Mouse (Mus musculus) adrenal gland, postnatal 14 days (tissue): ENCODE data around the gene Cfap97d2. TPM values are rescaled to one million over a fixed set of nuclear protein-coding genes. Genes with fewer than 3 reads are reported as not detected.

ENCODE experiments used
- DNase-seq: peaks from one replicate; pipeline ENCODE4 v3.0.0; 2021; ENCODE audit warnings: mixed read lengths
- total RNA-seq: library from RNA; stranded (reverse); gene quantifications from 2 replicates; pipeline ENCODE4 v1.2.3, GENCODE M21; 2021

Cfap97d2 gene
- total RNA-seq, 1 experiment from 2014 or later, result not detected

DNA sequence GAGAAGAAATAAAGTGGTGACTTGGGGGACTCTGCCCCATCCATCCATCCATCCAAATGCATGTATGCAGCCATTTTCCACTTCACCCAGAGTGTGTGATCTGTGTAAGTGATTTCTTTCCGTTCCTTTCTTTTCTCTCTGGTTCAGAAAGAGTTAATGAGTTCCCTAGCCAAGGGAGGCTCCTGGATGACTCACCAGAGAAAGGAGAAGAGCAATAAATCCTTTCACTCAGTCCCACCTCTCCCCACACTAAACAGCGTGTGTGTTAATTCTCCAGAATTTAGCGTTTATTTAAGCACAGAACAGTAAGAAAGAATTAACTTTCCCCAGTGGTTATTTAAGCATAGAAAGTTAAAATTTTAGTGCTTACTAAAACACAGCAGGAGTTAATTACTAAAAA, 41.9 kb downstream of the Cfap97d2 start:
- no peak for DNase-seq

DNA sequence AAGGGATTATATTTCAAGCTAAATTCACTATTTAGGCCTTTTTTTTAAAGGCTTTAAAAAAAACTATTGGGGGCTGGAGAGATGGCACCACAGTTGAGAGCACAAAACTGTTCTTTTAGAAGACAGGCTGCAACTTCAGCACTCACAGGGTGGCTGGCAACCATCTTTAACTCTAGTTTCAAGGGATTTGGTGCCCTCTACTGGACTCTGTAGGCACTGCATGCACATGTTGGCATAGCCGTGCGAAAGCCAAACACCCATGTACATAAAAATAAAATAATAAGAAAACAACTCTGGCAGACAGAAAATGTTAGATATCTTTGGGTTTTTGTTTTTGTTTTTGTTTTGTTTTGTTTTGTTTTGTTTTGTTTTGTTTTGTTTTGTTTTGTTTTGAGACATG, 48.0 kb downstream of the Cfap97d2 start:
- DNase-seq, result peak; percentile 90

DNA sequence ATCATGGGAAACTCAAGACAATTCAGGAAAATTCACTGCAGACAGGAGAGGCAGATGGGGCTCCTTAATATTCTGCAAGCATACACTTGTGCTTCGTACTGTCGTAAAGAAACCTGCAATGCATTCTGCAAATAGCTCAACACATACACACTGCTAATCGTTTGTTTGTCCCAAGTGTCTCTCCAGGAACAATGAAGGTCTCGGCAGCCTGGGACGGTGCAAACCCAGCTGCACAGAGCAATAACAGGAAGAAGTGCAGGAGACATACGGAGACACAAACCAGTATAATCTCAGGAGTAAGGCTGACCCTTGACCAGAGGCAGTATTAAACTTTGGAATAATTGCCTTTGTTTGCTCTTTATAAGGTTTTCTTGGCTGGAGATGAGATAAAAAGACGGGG, 50.8 kb downstream of the Cfap97d2 start:
- DNase-seq, result no peak

DNA sequence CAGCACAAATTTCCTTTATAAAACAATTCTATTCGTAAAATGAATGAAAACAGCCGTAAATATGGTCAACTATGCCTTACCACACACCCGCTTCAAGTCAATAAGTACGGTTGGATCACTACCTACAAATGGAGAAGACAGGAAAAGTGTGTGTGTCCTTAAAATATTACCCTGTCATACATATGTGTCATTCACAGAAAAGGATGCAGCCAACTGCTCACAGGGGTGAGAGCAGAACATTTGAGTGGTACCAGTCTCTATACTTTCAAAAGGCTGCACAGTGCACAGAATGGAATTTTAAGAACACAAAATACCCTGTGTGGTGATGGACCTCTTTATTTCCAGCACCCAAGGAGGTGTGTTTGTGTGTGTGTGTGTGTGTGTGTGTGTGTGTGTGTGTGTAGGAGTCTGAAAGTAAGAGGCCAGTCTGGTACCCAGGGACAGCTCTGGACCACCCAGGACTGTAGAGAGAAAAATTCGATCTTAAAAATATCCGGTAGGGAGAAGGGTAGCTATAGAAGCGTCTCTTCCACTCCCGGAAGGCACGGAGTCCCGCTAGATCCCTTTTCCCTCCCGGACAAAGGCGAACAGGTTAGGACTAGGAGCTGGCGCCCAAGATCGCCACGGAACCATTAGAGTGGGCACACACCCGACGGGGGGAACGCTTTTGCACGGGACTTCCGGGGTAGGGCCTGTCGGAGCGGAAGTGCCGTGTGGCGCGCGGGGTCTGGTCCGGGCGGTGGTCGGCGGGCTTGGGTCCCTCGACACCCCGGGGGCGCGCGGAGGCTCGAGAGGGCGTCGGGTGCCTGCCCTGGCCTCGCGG, 51.5 kb downstream of the Cfap97d2 start, which contains the start of gene Cdc16:
Gene Cdc16, plus strand, starts transcription at position 695 of the 823 bp plus-strand sequence.
- DNase-seq, result peak; percentile 95

DNA sequence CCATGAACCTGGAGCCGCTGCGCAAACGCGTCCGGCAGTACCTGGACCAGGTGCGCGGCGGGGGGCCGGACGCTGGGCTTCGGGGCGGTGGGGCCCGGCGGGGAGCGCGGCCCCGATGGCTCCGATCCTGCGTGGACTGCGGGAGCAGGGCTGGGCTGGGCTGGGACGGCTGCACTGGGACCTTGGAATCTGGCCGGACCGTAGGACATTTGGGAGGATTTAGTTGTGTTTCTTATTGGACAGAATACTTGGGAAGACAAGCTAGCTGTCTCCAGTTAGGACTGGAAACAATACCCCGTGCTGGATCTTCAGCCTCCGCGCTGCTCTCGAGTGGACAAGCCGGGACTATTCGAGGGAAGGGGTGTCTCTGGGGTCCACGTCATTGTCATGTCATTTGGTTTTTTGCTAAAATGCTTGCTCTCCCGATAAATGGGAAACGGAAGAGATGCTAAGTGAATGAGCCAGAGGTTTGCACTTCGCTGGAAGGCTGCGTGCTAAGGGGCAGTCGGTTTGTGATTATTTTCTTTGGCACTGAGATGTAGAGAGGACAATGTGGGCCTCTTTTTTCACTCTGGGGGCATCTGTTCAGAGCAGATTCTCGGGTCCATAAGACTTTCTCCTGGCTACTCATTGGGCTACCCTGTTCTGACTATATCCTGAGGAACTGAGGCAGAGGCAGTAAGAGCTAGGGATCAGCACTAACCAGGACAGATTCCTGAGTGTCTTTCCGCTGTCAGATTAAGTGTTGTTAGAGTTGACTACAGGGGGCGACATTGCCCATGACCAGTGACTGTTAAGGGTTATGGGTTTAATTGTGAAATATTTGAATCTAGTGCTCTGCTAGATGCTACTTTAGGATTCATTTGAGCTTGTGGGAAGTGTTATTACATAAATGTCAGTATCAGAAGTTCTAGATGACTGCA, 52.4 kb downstream of the Cfap97d2 start:
- peak; percentile 68 for DNase-seq

DNA sequence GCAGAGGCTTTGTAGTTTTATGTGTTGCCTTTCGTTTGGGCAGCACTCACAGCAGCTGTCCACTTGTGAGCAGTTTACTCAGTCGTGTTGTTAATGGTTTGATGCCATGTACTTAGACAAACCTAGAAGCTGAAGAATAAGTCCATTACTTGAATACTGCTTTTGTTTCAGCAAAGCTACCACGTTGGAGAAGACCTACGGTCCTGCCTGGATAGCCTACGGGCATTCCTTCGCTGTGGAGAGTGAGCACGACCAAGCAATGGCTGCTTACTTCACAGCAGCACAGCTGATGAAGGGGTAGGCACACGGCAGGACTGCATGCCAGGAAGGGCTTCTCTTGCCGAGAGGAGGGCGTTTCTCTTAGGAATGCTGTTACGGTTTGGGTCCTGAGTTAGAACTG, 63.5 kb downstream of the Cfap97d2 start:
- DNase-seq, result no peak

DNA sequence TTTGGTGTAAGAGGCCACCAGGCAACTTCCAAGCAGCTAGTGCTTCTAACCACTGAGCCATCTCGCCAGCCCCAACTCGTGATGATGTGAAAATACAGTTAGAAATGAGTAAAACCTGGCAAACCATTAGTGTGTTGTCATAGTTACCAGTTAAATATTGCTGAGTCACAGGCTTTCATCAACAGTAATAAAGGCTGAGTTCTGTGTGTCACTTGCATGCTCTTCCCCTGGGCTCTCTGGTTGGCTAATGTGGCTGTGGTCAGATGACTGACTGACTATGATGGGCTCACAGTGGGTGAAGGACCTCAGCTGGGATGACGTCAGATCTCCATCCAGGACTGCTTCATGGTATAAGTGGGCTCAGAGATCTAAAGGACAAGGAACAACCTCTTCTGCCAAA, 74.8 kb downstream of the Cfap97d2 start:
- DNase-seq, result peak; percentile 14

DNA sequence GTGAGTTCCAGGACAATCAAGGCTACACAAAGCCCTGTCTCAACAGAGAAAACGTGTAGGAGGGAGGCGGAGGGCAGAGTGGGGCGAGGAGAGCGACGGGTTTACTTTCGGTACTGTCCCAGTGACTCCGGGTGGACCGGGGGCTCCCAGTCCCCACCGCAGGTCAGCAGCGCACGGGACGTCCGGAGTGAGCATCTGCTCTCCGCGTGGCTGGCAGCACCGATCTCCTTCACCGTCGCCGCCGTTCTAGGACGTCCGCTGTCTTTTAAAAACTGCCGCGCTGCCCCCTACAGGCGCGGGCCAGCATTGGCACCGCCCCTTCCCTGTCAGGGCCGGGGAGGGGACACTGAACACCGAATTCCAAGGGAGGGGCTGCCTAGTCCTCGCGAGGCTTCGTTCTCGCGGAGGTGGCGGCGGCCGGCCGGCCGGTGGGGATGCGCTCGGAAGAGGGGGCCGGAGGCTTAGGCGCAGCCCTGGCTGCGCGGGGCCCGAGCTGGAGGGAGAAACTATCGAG, 79.6 kb downstream of the Cfap97d2 start, which contains the start of gene Upf3a:
Gene Upf3a, plus strand, starts transcription at position 366 of the 514 bp plus-strand sequence.
- DNase-seq, result peak; percentile 97

DNA sequence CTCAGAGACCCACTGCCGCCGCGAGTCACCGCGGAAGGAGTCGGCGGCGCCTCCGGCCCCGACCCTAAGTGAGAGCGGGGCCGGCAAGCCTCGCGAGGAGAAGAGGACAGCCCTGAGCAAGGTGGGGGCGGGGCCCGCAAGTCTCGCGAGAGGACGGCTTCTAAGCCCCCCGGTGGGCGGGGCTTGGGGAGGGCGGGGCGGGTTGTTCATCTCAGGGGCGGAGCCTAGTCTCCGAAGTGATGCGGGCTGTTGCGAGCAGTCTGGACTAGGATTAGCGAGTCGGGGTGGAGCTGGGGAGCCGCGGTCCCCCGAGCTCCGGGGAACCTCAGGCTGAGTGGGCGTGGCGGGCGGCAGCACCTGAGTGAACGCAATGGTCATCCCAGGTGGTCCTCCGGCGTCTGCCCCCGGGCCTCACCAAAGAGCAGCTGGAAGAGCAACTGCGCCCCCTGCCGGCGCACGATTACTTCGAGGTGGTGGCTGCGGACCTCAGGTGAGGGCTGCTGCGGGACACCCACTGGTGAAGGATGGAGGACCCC, 80.1 kb downstream of the Cfap97d2 start:
- peak; percentile 99 for DNase-seq

DNA sequence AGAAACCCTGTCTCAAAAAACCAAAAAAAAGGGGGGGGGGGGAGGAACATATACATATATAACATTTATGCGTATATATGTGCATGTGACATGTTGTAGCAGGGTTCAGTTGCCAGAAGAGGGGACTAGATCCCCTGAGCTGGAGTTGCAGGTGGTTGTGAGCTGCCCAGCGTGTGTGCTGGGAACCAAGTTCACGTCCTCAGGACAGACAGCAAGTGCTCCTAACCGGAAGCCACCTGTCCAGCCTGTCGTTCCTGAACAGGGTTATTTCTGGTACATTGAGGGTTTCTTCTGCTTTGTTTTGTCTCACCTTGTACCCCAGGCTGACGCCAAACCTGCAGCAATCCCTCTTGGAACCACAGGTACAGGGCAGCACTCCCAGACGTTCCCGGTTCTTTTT, 83.9 kb downstream of the Cfap97d2 start:
- no peak for DNase-seq

Other genes with a start within 250 kb of the Cfap97d2 start
- gene Gas6, start 211.4 kb upstream of the Cfap97d2 start, total RNA-seq, result 76.0 and 81.6 TPM in 2 replicates
- gene 1700029H14Rik, start 143.4 kb upstream of the Cfap97d2 start, total RNA-seq, result not detected in 2 replicates
- 29.4 and 39.3 TPM in 2 replicates for gene Rasa3, start 28.3 kb upstream of the Cfap97d2 start, total RNA-seq
- gene Cdc16, start 51.8 kb downstream of the Cfap97d2 start, total RNA-seq, result 50.5 and 55.1 TPM in 2 replicates
- 30.0 and 37.5 TPM in 2 replicates for gene Upf3a, start 79.7 kb downstream of the Cfap97d2 start, total RNA-seq
- gene AF366264, start 132.5 kb downstream of the Cfap97d2 start, total RNA-seq, result not detected in 2 replicates
- 21.5 and 23.8 TPM in 2 replicates for gene Champ1, start 163.8 kb downstream of the Cfap97d2 start, total RNA-seq
- 11.7 and 12.6 TPM in 2 replicates for gene Coprs, start 184.4 kb downstream of the Cfap97d2 start, total RNA-seq